Mouse (Mus musculus) embryonic facial prominence, embryonic 10.5 days (tissue): ENCODE measurements around the gene Ddrgk1. TPM values are rescaled to one million over a fixed set of nuclear protein-coding genes. Genes with fewer than 3 reads are reported as not detected.
A peak's percentile ranks its signal among the peaks of the same experiment; 100 is the strongest.

Source experiments
- DNase-seq: peaks from one replicate; pipeline ENCODE4 v3.0.0-alpha.2; 2017; ENCODE audit warnings: low spot score
- H3K27ac ChIP-seq: fragments of 300-500 bp; sonication (generic); replicated peaks from 2 replicates; pipeline ENCODE4 v1.5.1; 2016; ENCODE audit warnings: mild to moderate bottlenecking
- H3K27me3 ChIP-seq: fragments of 300-500 bp; sonication (generic); replicated peaks from 2 replicates; pipeline ENCODE4 v1.6.1; 2016; ENCODE audit warnings: low read depth, mild to moderate bottlenecking; ENCODE audit not compliant: poor library complexity, severe bottlenecking
- H3K36me3 ChIP-seq: fragments of 300-500 bp; sonication (generic); replicated peaks from 2 replicates; pipeline ENCODE4 v1.6.1; 2016; ENCODE audit warnings: mild to moderate bottlenecking, moderate library complexity
- H3K4me1 ChIP-seq: fragments of 300-500 bp; sonication (generic); 2 replicates; pipeline ENCODE4 v1.6.1; 2016
- H3K4me3 ChIP-seq: fragments of 300-500 bp; sonication (generic); 2 replicates; pipeline ENCODE4 v1.5.1; 2016; ENCODE audit warnings: mild to moderate bottlenecking, moderate library complexity
- H3K9me3 ChIP-seq: fragments of 300-500 bp; sonication (generic); 2 replicates; pipeline ENCODE4 v1.6.1; 2016; ENCODE audit warnings: mild to moderate bottlenecking
- WGBS: fragments of 180-500 bp; shearing (Covaris S2); methylation state at CpG from one replicate; pipeline ENCODE4 v1.1.7; 2016; 5-methylcytosine and 5-hydroxymethylcytosine counted together
- polyA plus RNA-seq: library from polyadenylated mRNA; unstranded; fragments of >200 nt; fragmentation: Nextera tagmentation; extraction: Ambion mirVana; gene quantifications from 2 replicates; pipeline ENCODE4 v1.2.1, GENCODE M21; 2016

The Ddrgk1 gene
- polyA plus RNA-seq, 1 experiment from 2014 or later = 48.3 TPM

DNA sequence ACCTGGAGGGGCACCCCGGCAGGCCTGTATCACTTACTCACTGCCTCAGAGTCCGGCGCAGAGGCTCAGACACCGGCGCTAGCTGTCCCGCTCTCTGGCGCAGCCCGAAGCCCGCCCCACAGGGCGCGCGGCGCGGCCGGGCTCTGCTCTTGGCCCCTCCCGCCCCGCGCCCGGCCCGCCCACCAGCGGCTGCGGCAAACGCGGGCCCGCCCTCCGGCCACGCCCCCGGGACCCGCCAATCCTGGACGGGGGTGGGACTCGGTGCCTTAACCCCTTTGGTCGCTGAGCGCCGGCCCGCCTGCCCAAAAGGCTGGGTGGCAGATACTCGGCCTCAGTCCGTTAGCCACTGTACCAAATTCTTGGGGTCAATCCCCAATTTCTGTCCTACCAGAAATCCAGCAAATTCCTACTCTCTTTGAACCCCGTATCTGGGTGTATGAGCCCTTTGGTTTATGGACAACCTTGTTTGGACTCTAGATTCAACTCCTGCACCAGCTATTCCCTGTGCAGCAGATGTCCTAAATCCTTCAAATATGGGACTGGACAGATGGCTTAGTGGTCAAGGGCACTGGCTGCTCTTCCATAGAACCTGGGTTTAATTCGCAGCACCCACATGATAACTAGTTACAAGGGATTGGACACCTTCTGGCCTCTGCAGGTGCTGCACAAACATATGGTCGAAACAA lies 21.6 kb downstream of the Ddrgk1 start, which contains the start of gene Lzts3:
TSS of gene Lzts3 (minus strand) at position 120 of the 686 bp plus-strand sequence.
- WGBS = 4% methylated on average over 40 of the region's 40 CpGs
- Histone ChIP-seq H3K36me3 (0 out of 2 replicates have a peak, but pooled peaks cover 9% of the 10 kb centered on the region), H3K27ac (peak within 1 kb of the TSS; percentile 83), H3K4me1 (peaks cover 21% of the 10 kb centered on the region), H3K27me3 (peaks cover 41% of the 10 kb centered on the region), H3K9me3 (no peaks in the 10 kb centered on the region), H3K4me3 (peak within 1 kb of the TSS; percentile 81)
- peak; percentile 97 for DNase-seq

DNA sequence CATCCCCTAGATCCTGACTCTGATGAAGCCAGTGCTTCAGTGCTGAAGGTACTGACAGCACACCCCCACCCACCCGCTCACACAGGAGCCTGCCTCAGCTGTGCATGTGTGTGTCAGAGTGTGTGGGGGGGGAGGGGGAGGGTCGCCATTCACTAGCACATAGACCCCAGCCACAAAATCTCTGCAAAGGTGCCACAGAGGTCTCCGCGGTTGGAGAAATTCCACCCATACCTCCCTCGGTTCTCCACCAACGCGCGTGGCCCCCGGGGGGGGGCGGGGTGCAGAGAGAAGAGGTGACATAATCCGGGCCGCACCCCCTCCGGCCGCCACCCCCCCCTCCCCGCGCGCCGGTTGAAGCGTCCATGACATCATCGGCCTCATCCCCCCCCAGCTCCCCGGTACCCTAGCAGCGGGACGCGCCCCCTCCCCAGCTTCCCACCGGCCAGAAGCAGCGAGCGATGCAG lies 22.2 kb downstream of the Ddrgk1 start:
- Histone ChIP-seq H3K27ac (peak overlapping the region; percentile 83), H3K27me3 (peaks cover 47% of the 10 kb centered on the region), H3K4me3 (peak overlapping the region; percentile 81), H3K36me3 (0 out of 2 replicates have a peak, but pooled peaks cover 7% of the 10 kb centered on the region), H3K9me3 (no peaks in the 10 kb centered on the region), H3K4me1 (peaks cover 24% of the 10 kb centered on the region)
- WGBS = under 1% methylated on average over 27 of the region's 27 CpGs
- DNase-seq = peak; percentile 51

DNA sequence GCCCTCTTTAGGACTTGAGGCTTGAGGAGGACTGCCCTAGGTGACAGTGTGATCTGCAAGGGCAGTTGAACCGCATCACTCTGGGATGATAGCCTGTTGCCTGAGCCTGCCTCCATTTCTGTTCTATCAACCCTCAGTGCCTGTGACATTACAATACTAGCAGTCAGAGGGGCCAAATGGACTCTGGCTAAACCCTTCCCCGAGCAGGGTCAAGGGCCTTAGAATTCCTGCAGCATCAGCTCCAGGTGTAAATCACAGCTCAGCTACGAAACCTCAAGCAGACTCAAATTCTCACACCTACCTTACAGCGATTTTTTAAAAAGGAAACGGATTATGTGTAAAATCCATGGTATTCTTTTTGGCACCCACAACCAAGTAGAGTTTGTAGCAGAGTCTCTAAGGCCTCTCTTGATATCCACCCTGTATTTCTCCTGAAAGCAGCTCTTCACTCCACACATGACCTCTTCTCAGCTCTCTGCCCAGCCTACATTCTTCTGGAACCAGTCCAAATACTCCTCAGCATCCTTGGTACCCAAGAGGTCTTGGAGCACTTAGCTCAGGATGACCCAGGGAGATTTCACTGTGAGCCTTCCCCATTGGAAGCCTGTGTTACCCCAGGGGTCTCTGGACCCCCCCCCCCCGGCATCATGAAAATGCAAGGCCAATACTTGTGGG lies 23.0 kb downstream of the Ddrgk1 start:
- Histone ChIP-seq H3K9me3 (no peaks in the 10 kb centered on the region), H3K4me1 (peaks cover 24% of the 10 kb centered on the region), H3K27me3 (peaks cover 54% of the 10 kb centered on the region), H3K27ac (no peak overlapping the region), H3K36me3 (no peaks in the 10 kb centered on the region), H3K4me3 (peak overlapping the region; percentile 81)
- DNase-seq = no peak
- WGBS = 70% methylated on average over 6 of the region's 6 CpGs

DNA sequence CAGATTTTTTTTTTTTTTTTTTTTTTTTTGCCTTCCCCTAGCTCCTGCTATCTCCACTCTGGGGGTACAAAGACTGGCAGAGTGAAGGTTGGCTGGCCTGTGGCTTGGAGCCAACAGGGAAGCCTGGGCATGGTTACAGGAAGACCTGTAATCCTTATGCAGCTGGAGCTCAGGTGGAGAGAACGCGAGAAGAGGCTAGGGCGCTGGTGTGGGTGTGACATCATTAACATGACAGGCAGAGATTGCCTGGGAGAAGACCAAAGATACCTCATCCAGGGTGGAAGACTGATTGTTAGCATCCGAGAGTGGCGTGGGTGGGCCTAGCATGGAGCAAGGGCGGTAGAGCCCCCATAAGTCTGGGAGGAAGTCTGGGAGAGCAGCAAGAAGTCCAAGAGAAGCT lies 25.2 kb downstream of the Ddrgk1 start:
- H3K4me1 ChIP-seq = peaks cover 45% of the 10 kb centered on the region
- no peak overlapping the region for H3K27ac ChIP-seq
- H3K9me3 ChIP-seq = no peaks in the 10 kb centered on the region
- H3K36me3 ChIP-seq = no peaks in the 10 kb centered on the region
- WGBS = 79% methylated on average over 6 of the region's 6 CpGs
- no peak for DNase-seq
- H3K4me3 ChIP-seq = no peak overlapping the region
- peaks cover 76% of the 10 kb centered on the region for H3K27me3 ChIP-seq

DNA sequence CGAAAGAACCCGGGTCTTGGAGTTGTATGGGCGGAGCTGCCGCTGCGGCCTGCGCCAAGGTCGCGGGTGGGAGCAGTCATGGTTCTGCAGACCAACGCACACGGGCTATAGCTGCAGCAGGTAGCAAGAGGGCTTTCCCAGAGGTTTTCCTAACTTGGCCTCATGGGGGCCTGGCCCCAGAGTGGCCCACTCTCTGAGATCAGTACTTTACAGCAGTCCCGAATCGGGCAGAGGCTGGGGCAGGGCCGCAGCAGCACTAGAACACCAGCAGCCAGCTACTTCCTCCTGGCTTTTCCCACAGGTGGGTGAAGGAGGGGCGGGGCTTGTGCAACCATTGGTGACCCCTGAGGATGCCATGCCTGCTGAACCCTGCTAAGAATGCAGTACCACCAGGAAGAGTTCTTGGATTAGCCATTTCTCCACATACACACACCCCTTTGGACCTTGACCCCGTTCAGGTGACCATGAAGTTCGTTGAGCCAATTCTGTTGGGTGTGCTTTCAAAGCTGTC lies 26.3 kb downstream of the Ddrgk1 start:
- Histone ChIP-seq H3K9me3 (no peaks in the 10 kb centered on the region), H3K27me3 (peaks cover 86% of the 10 kb centered on the region), H3K4me3 (no peak overlapping the region), H3K27ac (no peak overlapping the region), H3K36me3 (no peaks in the 10 kb centered on the region), H3K4me1 (peaks cover 56% of the 10 kb centered on the region)
- no peak for DNase-seq
- 22% methylated on average over 16 of the region's 16 CpGs for WGBS

DNA sequence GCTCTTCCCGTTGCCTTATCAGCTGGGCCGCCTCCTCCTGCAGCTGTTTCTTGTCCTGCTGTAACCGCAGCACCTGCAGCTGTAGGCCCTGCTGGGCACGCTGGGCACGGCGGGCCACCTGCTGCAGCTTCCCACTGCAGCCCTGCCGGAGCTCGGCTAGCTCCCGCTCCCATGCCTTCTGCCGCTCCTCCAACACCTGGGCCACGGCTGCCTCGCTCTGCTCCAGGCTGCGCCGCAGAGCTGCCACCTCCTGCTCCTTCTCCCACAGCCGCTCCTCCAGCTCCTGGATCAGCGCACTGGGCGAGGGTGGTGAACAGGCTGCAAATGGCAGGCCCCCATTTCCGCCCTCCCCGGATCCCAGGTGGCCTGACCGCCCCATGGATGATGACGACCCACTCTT lies 28.6 kb downstream of the Ddrgk1 start:
- H3K4me1 ChIP-seq = peaks cover 51% of the 10 kb centered on the region
- peak; percentile 48 for DNase-seq
- 0 out of 2 replicates have a peak overlapping the region, but pooled peaks have one; percentile 36 for H3K27ac ChIP-seq
- no peaks in the 10 kb centered on the region for H3K36me3 ChIP-seq
- peaks cover 79% of the 10 kb centered on the region for H3K27me3 ChIP-seq
- no peaks in the 10 kb centered on the region for H3K9me3 ChIP-seq
- peak overlapping the region; percentile 61 for H3K4me3 ChIP-seq
- WGBS = 10% methylated on average over 21 of the region's 21 CpGs

DNA sequence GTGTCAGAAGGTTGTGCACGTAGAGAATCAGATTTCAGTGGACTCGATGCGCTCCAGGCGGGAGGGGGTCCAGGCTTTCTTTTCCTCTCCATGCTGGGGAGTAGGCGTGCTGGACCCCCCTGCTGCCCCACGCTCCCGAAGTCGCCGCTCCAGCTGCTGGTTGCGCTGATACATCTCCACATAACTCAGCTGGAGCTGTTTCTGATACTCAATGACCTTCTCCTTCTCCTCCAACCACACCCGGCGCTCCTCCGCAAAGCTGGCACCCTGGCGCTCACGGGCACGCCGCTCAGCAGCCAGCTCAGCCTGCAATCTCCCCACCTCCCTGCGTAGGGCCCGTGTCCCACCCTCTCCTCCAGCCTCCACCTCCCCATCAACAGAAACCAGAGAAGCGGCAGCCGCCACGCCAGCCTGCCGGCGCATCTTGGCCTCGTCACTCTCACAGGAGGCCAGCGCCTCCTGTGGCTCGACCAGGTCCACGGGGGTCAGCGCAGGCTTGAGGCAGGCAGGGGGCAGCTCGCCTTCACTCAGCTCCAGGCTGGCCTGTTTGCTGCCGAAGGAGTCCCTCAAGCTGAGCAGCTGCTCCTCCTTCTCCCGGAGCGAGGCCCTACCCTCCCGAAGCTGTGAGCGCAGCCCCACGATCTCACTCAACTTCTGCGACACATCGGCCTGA lies 29.6 kb downstream of the Ddrgk1 start:
- H3K4me3 ChIP-seq = peak overlapping the region; percentile 61
- H3K4me1 ChIP-seq = peaks cover 51% of the 10 kb centered on the region
- peaks cover 69% of the 10 kb centered on the region for H3K27me3 ChIP-seq
- WGBS = under 1% methylated on average over 38 of the region's 38 CpGs
- H3K9me3 ChIP-seq = no peaks in the 10 kb centered on the region
- peak overlapping the region; percentile 79 for H3K27ac ChIP-seq
- no peaks in the 10 kb centered on the region for H3K36me3 ChIP-seq
- peak; percentile 77 for DNase-seq

DNA sequence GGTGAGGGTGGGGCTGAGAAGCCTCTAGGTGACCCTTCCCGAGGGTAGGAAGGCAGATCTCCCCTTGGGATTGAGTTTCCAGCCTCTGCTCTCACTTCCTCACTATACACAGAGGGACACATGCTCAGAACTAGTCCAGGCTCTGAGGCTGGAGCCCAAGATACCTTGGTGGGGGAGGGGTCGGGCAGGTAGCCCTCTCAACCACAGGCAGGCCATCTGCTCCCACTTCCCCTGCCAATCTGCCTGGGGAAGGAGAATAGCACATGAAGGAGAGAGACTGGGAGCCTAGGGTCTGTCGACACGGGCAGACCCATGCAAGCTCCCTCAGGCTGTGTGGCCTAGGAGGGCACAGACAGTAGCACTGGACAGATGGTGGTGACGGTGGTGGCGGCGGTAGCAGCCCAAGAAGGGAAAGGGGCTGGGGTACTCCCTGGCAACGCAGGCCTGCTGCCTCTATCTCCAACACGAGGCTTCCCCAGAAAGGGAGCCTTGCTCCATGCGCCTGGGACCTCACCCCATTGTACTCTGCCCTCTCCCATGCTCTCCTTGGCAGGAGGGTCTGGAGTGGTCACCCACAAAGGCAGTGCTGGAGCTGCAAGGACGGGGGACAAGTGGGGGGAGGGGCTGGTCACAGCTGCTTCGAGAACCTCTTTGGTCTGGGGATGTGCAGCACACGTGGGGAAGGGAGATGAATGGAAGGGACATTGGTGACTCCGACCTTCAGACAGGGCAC lies 30.3 kb downstream of the Ddrgk1 start:
- peak; percentile 54 for DNase-seq
- Histone ChIP-seq H3K27ac (peak overlapping the region; percentile 79), H3K27me3 (peaks cover 62% of the 10 kb centered on the region), H3K36me3 (no peaks in the 10 kb centered on the region), H3K4me1 (peaks cover 51% of the 10 kb centered on the region), H3K4me3 (peak overlapping the region; percentile 61), H3K9me3 (no peaks in the 10 kb centered on the region)
- WGBS = 12% methylated on average over 14 of the region's 14 CpGs

DNA sequence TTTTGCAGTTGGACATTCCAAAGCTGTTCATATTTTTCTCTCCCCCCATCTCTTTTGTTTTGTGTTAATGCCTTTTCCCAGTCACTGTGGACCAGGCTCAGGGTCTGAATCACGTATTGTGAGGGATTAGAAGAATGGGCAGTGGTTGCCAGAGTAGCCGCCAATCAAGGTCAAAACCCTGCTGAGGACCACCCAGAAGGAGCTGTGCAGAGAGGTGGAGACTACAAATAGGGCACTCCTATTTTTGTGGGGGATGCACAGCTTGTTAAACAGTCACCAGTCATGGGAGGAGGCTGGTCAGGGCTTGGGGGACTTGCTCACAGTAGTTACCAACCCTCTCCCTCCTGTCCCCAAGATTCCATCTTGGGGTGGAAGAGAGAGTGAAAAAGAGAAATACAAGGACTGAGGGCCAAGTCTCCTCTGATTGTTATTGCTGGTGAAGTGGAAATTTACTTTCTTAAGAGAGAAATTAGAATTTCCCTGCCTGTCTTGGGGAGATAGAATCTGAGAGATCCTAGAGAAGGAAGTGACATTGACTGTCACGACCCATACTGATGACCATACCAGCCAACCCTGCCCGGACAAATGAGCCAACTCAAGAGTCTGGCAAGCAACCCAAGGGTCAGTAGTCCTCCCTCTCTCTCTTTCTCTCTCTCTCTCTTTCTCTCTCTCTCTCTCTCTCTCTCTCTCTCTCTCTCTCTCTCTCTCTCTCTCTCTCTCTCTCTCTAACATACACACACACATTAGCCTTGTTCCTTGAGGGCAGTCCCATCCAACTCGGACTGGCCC lies 31.4 kb downstream of the Ddrgk1 start:
- DNase-seq = peak; percentile 38
- Histone ChIP-seq H3K27ac (no peak overlapping the region; the same call in 1 of the 2 replicates), H3K9me3 (no peaks in the 10 kb centered on the region), H3K4me3 (no peak overlapping the region), H3K4me1 (peaks cover 59% of the 10 kb centered on the region), H3K27me3 (peaks cover 51% of the 10 kb centered on the region), H3K36me3 (peaks cover 1% of the 10 kb centered on the region; the same call in 1 of the 2 replicates)
- WGBS = 53% methylated on average over 5 of the region's 5 CpGs

DNA sequence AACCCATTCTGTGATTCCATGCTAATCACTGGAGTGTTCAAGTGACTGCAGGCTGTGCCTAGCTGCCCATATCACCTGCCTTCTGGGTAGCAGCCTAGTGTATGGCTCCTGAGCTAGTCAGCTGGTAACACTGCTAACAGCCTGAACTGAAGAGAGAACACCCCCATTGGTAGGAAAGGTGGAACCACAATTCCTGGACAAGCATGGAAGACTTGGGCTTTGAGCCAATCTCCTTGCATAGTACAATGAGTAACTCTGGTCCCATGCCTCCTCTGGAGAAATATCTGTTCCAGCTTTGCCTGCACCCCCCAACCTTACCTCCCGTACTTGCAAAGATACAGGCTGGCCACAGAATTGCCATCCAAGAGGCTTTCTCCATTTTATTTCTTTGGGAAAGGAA lies 32.0 kb downstream of the Ddrgk1 start:
- peaks cover 53% of the 10 kb centered on the region for H3K4me1 ChIP-seq
- no peak overlapping the region for H3K4me3 ChIP-seq
- 85% methylated on average over 1 of the region's 1 CpGs for WGBS
- H3K36me3 ChIP-seq = peaks cover 8% of the 10 kb centered on the region
- peaks cover 45% of the 10 kb centered on the region for H3K27me3 ChIP-seq
- no peaks in the 10 kb centered on the region for H3K9me3 ChIP-seq
- no peak for DNase-seq
- no peak overlapping the region for H3K27ac ChIP-seq

DNA sequence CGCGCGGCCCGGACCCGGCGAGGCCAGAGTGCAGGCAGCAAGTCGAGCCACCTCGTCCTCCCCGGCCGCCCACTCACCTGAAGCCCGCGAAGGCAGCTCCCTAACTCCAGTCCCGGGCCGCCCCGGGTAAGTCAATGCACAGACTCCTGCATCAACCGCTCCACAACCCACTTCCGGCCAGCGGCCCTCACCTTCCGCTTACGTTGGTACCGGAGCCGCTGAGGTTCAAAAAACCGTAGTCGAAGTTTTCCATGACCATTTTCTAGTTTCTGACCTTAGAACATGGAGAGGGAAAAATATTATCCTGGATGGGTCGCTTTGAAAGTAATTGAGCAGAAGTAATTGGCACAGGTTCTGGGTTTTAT lies 34.6 kb downstream of the Ddrgk1 start, which contains the start of the genes Fastkd5 and Ubox5:
TSS of gene Fastkd5 (minus strand) at position 189 of the 365 bp plus-strand sequence.
TSS of gene Ubox5 (minus strand) at position 200 of the 365 bp plus-strand sequence.
- H3K9me3 ChIP-seq = no peaks in the 10 kb centered on the region
- peak within 1 kb of the TSS; percentile 92 for H3K27ac ChIP-seq
- WGBS = under 1% methylated on average over 25 of the region's 25 CpGs
- peak within 1 kb of the TSS; percentile 100 for H3K4me3 ChIP-seq
- H3K27me3 ChIP-seq = peaks cover 19% of the 10 kb centered on the region
- peaks cover 34% of the 10 kb centered on the region for H3K36me3 ChIP-seq
- DNase-seq = peak; percentile 89
- H3K4me1 ChIP-seq = peaks cover 37% of the 10 kb centered on the region
